24 mouse cellular contexts compared by ENCODE assay signal in the genomic region with DNA sequence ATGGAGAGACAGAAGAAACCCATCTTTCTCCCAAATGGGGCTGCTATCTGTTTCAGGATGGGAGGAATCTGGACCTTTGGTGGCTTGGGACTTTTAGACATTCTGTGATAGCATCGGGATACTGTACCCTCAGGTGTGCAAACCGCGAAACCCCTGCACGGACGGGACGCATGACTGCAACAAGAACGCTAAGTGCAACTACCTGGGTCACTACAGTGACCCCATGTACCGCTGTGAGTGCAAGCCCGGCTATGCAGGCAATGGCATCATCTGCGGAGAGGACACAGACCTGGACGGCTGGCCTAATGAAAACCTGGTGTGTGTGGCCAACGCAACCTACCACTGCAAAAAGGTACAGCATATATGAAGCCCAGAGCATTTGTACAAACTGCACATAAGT.
"Had no signal": no experiment of that assay in that cellular context is flagged by ENCODE, and none has a peak within 500 bp of the region (broad histone marks: within the 10 kb centered on the region; RNA-seq: fewer than 3 reads in every experiment).

No protein-coding gene starts in this region.

- DNase-seq: gastrocnemius, postnatal 14 days; heart, adult 2 months; heart, postnatal 10 days; heart, postnatal 4 days; kidney, adult 18-20 months; kidney, adult 8-10 months; kidney, postnatal 10 days; kidney, postnatal 25 days; kidney, postnatal 4 days; liver had no signal

- H3K9me3 ChIP-seq: heart, embryonic 10.5 days; hindbrain, embryonic 10.5 days; hindbrain, embryonic 12.5 days; intestine, embryonic 15.5 days; limb, embryonic 10.5 days; limb, embryonic 12.5 days had no signal

- H3K4me3 ChIP-seq: heart, adult 2 months; heart, embryonic 10.5 days; heart, embryonic 12.5 days; hindbrain, embryonic 10.5 days; hindbrain, embryonic 12.5 days; intestine, embryonic 15.5 days; layer of hippocampus, adult 2 months; left cerebral cortex, adult 2 months; limb, embryonic 10.5 days; limb, embryonic 12.5 days had no signal

- H3K4me1 ChIP-seq: heart, embryonic 10.5 days had no signal

- H3K27ac ChIP-seq: heart, adult 2 months; heart, embryonic 10.5 days; hindbrain, embryonic 10.5 days; hindbrain, embryonic 12.5 days; hindbrain, embryonic 14.5 days; intestine, embryonic 15.5 days; layer of hippocampus, adult 2 months; left cerebral cortex, adult 2 months; limb, embryonic 10.5 days; limb, embryonic 12.5 days had no signal

- ATAC-seq: hindbrain, embryonic 16.5 days; inflammation-experienced regulatory T-cells, adult 6 months; intestine, embryonic 15.5 days; intestine, postnatal 0 days had no signal

- H3K27me3 ChIP-seq: heart, embryonic 12.5 days; hindbrain, embryonic 12.5 days; intestine, embryonic 15.5 days; limb, embryonic 12.5 days had no signal

- H3K4me2 ChIP-seq: heart, embryonic 12.5 days; hindbrain, embryonic 12.5 days; hindbrain, embryonic 14.5 days; intestine, embryonic 15.5 days; limb, embryonic 12.5 days; liver, embryonic 11.5 days had no signal
